Mouse (Mus musculus) urinary bladder, postnatal 36 days (tissue): ENCODE measurements around the gene Atp6v0e2.

Source experiments
- DNase-seq, 2 experiments: peaks; one replicate each; pipeline ENCODE4 v3.0.0; 2022; ENCODE audit warnings: low spot score in 2 of 2, mixed read lengths in 1 of 2

Atp6v0e2 gene

GRCm38 (mm10) chr6:48573280-48573679 lies 35.9 kb downstream of the Atp6v0e2 start:
- DNase-seq = no peak

- DNase-seq = no peak
Measured at GRCm38 (mm10) chr6:48573981-48574380, 36.6 kb downstream of the Atp6v0e2 start.

GRCm38 (mm10) chr6:48578736-48579135 lies 41.3 kb downstream of the Atp6v0e2 start:
- no peak for DNase-seq

- no peak for DNase-seq
Measured at GRCm38 (mm10) chr6:48579215-48579648, 41.8 kb downstream of the Atp6v0e2 start.

GRCm38 (mm10) chr6:48581257-48581656 lies 43.8 kb downstream of the Atp6v0e2 start:
- DNase-seq = no peak

GRCm38 (mm10) chr6:48582037-48582436 lies 44.6 kb downstream of the Atp6v0e2 start:
- DNase-seq = no peak

- DNase-seq = no peak
Measured at GRCm38 (mm10) chr6:48589194-48589750, 51.9 kb downstream of the Atp6v0e2 start, which contains the start of gene Gm45021. Gm45021 (plus strand) TSS chr6:48589610.
